Mouse (Mus musculus) small intestine, adult 2 months (tissue): ENCODE measurements around the gene Ppp2r5e.

Experiments used
- CTCF ChIP-seq: fragments of 200-500 bp; IDR thresholded peaks from 2 replicates; pipeline ENCODE4 v1.5.1; 2012; ENCODE audit warnings: low read depth, mild to moderate bottlenecking, control low read depth, inconsistent platforms, low read length, moderate library complexity, mixed read lengths; ENCODE audit not compliant: insufficient replicate concordance, insufficient read length; ENCODE audit errors: extremely low read depth
- POLR2A ChIP-seq: fragments of 200-500 bp; IDR thresholded peaks from 2 replicates; pipeline ENCODE4 v1.6.1; 2012; ENCODE audit warnings: low read depth, mild to moderate bottlenecking, control low read depth, inconsistent platforms, low read length, moderate library complexity

GRCm38 (mm10) chr12:75638345-75638744 lies 42.3 kb upstream of the Ppp2r5e start:
- no peak for TF ChIP-seq POLR2A
- TF ChIP-seq CTCF, result no peak
